Mouse (Mus musculus) adrenal gland, adult 8-10 months (tissue): ENCODE data around the gene Olfr834. TPM values are rescaled to one million over a fixed set of nuclear protein-coding genes. Genes with fewer than 3 reads are reported as not detected.

Experiments used
- DNase-seq: peaks from one replicate; pipeline ENCODE4 v3.0.0; 2022
- total RNA-seq, 4 experiments: library from RNA; stranded (reverse); gene quantifications; 2 replicates each; pipeline ENCODE4 v1.2.4; 2022

Gene Olfr834
- not detected for total RNA-seq

DNA sequence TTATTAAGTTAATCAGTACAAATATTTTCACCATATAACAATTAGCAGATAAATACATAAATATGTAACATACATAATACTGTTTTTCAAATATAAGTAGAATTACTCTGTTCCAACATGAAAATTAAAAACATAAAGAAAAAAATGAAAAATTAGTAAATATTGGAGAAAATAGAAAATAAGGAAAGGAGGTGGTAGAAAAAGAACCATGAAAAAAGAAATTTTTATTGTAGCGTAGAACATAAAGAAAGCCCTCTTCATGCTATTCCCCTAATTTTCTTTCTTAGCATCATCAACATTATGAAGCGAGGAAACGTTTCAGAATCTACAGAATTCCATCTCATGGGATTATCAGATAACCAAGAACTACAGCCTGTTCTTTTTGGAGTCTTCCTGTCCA lies at the start of gene Olfr834:
Olfr834 (plus strand) TSS at position 301 of the 400 bp plus-strand sequence.
- DNase-seq, result no peak

DNA sequence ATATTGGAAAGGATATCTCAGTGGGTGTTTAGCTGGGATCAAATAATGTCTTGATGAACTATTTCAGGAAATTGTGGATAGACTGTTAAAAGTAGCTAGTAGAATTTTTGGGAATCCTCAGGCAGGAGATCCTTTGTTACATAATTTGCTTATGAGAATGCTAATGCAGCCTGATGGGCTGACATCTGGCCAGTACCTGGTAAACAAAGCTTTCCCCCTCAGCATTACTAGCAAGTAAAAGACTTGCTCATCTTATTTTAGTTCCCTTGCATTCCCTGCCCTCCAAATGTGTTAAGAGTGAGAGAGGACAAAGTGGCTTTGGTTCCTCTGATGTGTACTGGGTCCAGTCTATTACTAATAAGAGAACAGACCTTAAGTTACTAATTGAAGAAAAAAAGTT lies 25.8 kb upstream of the Olfr834 start:
- DNase-seq, result no peak

DNA sequence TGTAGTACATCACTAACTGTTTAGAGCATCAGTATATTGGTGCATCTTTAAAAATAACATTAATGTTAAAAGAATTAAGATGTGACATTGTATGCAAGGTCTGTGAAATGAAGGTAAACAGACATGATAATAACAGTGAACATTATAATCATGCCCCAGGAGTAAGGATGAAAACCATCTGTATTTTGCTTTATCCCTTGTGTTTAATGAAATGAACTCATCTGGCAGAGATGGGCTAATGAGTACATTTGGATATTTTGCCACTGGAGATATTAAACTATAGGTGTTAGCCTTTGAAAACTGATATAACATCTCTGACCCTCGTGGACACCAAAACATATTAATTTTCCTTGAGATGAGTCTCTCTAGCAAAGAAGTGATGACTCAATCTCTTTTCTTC lies 44.6 kb downstream of the Olfr834 start, which contains the start of gene Olfr835:
Olfr835 (plus strand) TSS at position 301 of the 400 bp plus-strand sequence.
- DNase-seq, result no peak

Other genes starting within 250 kb of the Olfr834 start
- not detected for gene Olfr24, start 224.0 kb upstream of the Olfr834 start, total RNA-seq
- not detected for gene Olfr828, start 168.5 kb upstream of the Olfr834 start, total RNA-seq
- gene Olfr829, start 133.1 kb upstream of the Olfr834 start, total RNA-seq, result not detected
- gene Olfr830, start 113.3 kb upstream of the Olfr834 start, total RNA-seq, result not detected
- not detected for gene Olfr832, start 50.9 kb upstream of the Olfr834 start, total RNA-seq
- not detected for gene Olfr835, start 44.7 kb downstream of the Olfr834 start, total RNA-seq
- not detected for gene Olfr836, start 132.4 kb downstream of the Olfr834 start, total RNA-seq
- gene Olfr837, start 148.3 kb downstream of the Olfr834 start, total RNA-seq, result not detected
- gene Olfr839-ps1, start 189.3 kb downstream of the Olfr834 start, total RNA-seq, result not detected